Mouse (Mus musculus) heart, postnatal 0 days (tissue): ENCODE data around the gene Arpc2. TPM values are rescaled to one million over a fixed set of nuclear protein-coding genes. Genes with fewer than 3 reads are reported as not detected.

ENCODE experiments used
- ATAC-seq: fragments of 200-750 bp; cut with Nextera tagmentation; 2 replicates; pipeline ENCODE4 v1.8.0; 2017; ENCODE audit warnings: low read depth, moderate number of reproducible peaks, moderate library complexity; ENCODE audit not compliant: insufficient read depth
- DNase-seq: peaks from one replicate; pipeline ENCODE4 v3.0.0-alpha.2; 2016; ENCODE audit warnings: low spot score
- H3K27ac ChIP-seq: fragments of 300-500 bp; sonication (generic); 2 replicates; pipeline ENCODE4 v1.5.1; 2014; ENCODE audit warnings: low read depth, mild to moderate bottlenecking
- H3K27me3 ChIP-seq: fragments of 300-500 bp; sonication (generic); 2 replicates; pipeline ENCODE4 v1.6.1; 2014; ENCODE audit warnings: low read length, mixed read lengths; ENCODE audit not compliant: control insufficient read depth, insufficient read depth
- H3K36me3 ChIP-seq: fragments of 300-500 bp; sonication (generic); replicated peaks from 2 replicates; pipeline ENCODE4 v1.6.1; 2014; ENCODE audit warnings: low read length, mixed read lengths; ENCODE audit not compliant: control insufficient read depth, insufficient read depth
- H3K4me1 ChIP-seq: fragments of 300-500 bp; sonication (generic); 2 replicates; pipeline ENCODE4 v1.6.1; 2014; ENCODE audit warnings: antibody characterized with exemption; ENCODE audit not compliant: control insufficient read depth, insufficient read depth
- H3K4me2 ChIP-seq: fragments of 300-500 bp; sonication (generic); 2 replicates; pipeline ENCODE4 v1.6.1; 2014; ENCODE audit warnings: low read depth, mild to moderate bottlenecking, low read length, moderate library complexity
- H3K4me3 ChIP-seq: fragments of 300-500 bp; sonication (generic); 2 replicates; pipeline ENCODE4 v1.5.1; 2014; ENCODE audit warnings: low read depth, low read length
- H3K9ac ChIP-seq: fragments of 300-500 bp; sonication (generic); replicated peaks from 2 replicates; pipeline ENCODE4 v1.6.1; 2014; ENCODE audit warnings: low read depth, low read length, mixed read lengths
- H3K9me3 ChIP-seq: fragments of 300-500 bp; sonication (generic); replicated peaks from 2 replicates; pipeline ENCODE4 v1.6.1; 2016; ENCODE audit warnings: low read length; ENCODE audit not compliant: control insufficient read depth
- CTCF ChIP-seq: IDR thresholded peaks from 2 replicates; pipeline ENCODE4 v1.5.1; 2016; ENCODE audit warnings: antibody characterized with exemption, control low read depth, low read depth
- EP300 ChIP-seq: IDR thresholded peaks from 2 replicates; pipeline ENCODE4 v1.6.1; 2016; ENCODE audit warnings: antibody characterized with exemption, low read depth
- WGBS: fragments of 180-500 bp; shearing (Covaris S2); extraction: QIAGEN DNeasy Blood & Tissue Kit; methylation state at CpG from one replicate; pipeline ENCODE4 v1.1.7; 2014; 5-methylcytosine and 5-hydroxymethylcytosine counted together
- microRNA counts: library from miRNA; unstranded; fragments of <30 nt; microRNA quantifications from one replicate; lab custom pipeline; 2015
- microRNA-seq: library from miRNA; unstranded; fragments of <30 nt; microRNA quantifications from one replicate; pipeline ENCODE4, GENCODE M21; 2016
- polyA plus RNA-seq: library from polyadenylated mRNA; unstranded; fragments of >200 nt; fragmentation: Nextera tagmentation; extraction: Ambion mirVana; gene quantifications from 2 replicates; pipeline ENCODE4 v1.2.1, GENCODE M21; 2015
- total RNA-seq: library from RNA; depleted of rRNA; stranded (reverse); fragments of >200 nt; gene quantifications from 2 replicates; pipeline ENCODE4 v1.2.3, GENCODE M21; 2014; ENCODE audit warnings: low replicate concordance; rRNA removed

Gene Arpc2
- total and polyA plus RNA-seq, 2 experiments from 2014 or later: 149 to 374 TPM

DNA sequence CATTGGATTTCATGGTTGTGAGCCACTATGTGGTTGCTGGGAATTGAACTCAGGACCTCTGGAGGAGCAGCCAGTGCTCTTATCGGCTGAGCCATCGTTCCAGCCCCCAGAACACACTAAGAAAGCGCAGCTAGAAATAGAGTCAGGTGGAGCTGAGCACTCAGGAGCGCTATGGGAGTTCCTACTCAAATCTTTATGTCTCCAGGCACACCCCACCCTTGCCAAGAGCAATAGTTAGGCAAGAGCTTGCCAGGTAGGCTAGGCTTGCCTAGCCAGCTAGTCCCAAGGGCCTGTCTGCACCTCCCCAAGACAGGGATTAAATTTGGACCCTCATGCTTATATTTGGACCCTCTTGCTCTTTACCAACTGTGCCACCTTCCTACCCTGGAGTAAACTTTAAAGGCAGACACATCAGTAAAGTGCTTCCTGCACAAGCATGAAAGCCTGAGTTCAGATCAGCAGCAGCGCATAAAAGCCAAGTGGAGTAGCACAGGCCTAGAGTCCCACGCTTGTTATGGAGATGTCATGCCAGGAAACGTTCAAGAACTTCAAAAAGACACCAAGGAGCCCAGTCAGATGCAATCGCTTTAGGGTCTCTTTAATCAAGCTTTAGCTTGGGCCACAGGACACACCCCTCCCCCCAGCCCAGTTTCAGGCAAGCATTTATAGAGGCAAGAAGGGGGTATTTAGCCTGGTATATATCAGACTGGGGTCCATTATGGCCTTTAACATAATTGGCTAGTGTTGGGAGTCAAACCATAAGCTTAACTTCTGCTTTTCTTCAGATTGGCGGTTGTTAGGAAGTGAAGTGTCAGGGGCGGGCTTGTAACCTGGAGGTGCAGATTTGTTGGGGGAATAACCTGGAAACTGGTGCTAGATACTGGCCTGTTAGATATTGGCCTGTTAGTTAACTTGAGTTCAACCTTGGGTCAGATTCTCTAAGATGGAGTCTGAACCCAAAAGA, 72.4 kb downstream of the Arpc2 start:
- H3K36me3 ChIP-seq: no peaks in the 10 kb centered on the region
- WGBS: 68% methylated on average over 10 of the region's 10 CpGs
- H3K4me3 ChIP-seq: no peak overlapping the region
- DNase-seq (no peak), ATAC-seq (no peak)
- no peaks in the 10 kb centered on the region for H3K9me3 ChIP-seq
- no peak overlapping the region for H3K27ac ChIP-seq
- TF ChIP-seq EP300 (no peak), CTCF (no peak)
- H3K4me2 ChIP-seq: no peak overlapping the region
- no peak overlapping the region for H3K9ac ChIP-seq
- peaks cover 24% of the 10 kb centered on the region for H3K4me1 ChIP-seq
- no peaks in the 10 kb centered on the region for H3K27me3 ChIP-seq

DNA sequence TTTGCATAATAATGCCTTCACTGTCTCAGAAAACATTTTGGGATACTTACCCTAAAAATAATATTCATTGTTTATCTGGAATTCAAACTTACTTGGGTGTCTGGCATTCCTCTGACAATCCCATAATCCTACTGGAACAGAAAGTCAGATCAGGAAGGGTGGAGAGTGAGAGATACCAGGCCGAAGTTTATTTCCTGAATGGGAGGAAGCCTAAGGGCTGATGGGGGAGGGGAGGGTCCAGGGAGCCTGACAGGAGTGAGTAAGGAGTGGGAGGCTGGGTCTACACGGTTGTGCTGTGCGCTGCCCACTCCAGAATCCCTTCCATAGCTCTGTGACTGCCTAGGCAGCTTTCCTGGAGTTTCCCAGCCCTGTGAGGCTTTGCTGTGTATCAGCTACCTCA, 73.9 kb downstream of the Arpc2 start:
- WGBS: 23% methylated on average over 3 of the region's 3 CpGs
- H3K27ac ChIP-seq: peak overlapping the region; percentile 79
- no peaks in the 10 kb centered on the region for H3K27me3 ChIP-seq
- H3K36me3 ChIP-seq: no peaks in the 10 kb centered on the region
- no peak overlapping the region for H3K9ac ChIP-seq
- H3K4me1 ChIP-seq: peaks cover 24% of the 10 kb centered on the region
- no peak for DNase-seq
- H3K4me2 ChIP-seq: no peak overlapping the region
- ATAC-seq: 0 out of 2 replicates have a peak, but pooled peaks have one; percentile 31
- TF ChIP-seq EP300: no peak
- TF ChIP-seq CTCF: no peak
- no peak overlapping the region for H3K4me3 ChIP-seq
- no peaks in the 10 kb centered on the region for H3K9me3 ChIP-seq

DNA sequence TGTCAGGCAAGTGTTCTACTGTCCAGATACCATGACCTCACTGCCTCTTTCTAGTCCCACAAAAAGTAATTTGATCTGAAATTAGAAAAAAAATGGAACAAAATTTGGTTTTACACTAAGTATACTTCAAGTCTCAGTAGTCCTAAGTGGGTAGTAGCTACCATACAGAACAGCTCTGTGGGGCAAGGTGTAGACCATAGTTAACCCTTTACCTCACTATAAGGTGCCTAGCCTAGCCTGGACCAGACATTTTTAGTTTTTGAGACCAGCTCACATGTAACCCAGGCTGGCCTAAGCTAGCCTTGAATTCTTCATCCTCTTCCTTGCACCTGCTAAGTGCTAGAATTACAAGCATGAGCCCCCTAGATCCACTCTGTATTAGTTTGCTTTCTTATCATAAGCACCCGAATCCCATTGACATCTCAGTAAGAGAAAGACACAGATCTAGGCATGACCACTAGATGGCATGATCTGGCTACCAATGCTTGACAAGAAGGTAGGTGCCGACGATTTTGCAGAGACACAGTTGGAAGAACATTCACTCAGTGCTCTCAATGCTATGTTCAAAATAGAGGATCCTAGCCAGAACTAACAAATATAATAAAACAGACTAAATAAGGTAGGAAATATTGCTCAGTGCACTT, 77.3 kb downstream of the Arpc2 start:
- Histone ChIP-seq H3K4me2 (no peak overlapping the region), H3K4me3 (no peak overlapping the region), H3K4me1 (peaks cover 21% of the 10 kb centered on the region), H3K27me3 (no peaks in the 10 kb centered on the region), H3K27ac (peak overlapping the region; percentile 5; the same call in 1 of the 2 replicates), H3K9ac (no peak overlapping the region), H3K36me3 (no peaks in the 10 kb centered on the region), H3K9me3 (no peaks in the 10 kb centered on the region)
- DNase-seq (peak; percentile 90), ATAC-seq (peak; percentile 34; the same call in 1 of the 2 replicates)
- WGBS: 2% methylated on average over 3 of the region's 3 CpGs
- TF ChIP-seq EP300 (no peak), CTCF (peak; percentile 97)

DNA sequence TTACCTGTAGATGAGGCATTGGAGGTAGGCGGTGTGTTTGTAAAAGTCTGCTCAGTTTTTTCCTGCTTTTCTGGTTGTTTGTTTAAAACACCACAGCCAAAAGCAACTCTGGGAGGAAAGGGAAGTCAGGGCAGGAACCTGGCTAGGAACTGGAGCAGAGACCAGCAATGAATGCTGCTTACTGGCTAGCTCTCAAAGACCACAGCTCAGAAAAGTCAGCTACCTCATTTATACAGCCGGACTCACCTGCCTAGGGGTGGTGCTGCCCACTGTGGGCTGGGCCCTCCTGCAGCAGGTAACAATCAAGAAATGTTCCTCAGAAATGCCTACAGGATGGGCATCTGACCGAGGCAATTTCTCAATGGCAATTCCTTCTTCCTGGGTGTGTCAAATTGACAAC, 78.9 kb downstream of the Arpc2 start:
- ATAC-seq (no peak), DNase-seq (no peak)
- Histone ChIP-seq H3K9me3 (no peaks in the 10 kb centered on the region), H3K4me1 (peaks cover 14% of the 10 kb centered on the region), H3K27ac (no peak overlapping the region), H3K4me3 (no peak overlapping the region), H3K27me3 (no peaks in the 10 kb centered on the region), H3K9ac (no peak overlapping the region), H3K36me3 (no peaks in the 10 kb centered on the region), H3K4me2 (no peak overlapping the region)
- 75% methylated on average over 3 of the region's 3 CpGs for WGBS
- no peak for TF ChIP-seq EP300
- no peak for TF ChIP-seq CTCF

DNA sequence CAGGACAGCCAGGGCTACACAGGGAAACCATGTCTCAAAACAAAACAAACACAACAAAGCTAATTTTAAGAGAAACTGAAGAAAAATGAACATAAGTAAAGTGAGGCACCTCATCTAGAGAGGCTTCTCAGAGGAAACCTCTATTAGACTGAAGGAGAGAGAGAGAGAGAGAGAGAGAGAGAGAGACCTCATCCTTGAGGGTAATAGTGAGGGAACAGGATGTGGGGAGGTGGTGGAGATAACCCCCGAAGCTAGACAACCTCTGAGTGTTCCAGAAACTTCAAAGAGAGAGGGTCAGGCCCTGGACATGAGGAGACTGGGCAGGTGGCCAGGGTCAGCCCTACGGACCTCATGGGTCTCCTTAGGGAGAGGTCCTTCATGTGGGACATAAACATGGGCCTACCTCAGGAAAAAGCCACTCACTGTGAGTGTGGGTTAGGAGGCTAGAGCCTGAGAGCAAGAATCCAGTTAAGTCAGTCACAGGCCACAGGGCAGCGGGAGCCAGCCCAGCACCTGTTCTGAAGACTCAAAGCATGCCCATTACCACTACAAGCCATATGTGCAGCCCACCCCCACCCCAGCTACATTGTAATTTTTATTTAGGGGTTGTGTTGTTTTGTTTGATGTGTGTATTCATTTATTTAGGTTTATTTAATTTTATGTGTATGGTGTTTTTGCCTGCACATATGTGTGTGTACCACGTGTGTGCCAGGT, 80.4 kb downstream of the Arpc2 start:
- 57% methylated on average over 4 of the region's 4 CpGs for WGBS
- no peak overlapping the region for H3K4me3 ChIP-seq
- DNase-seq (no peak), ATAC-seq (no peak)
- no peak for TF ChIP-seq EP300
- no peaks in the 10 kb centered on the region for H3K27me3 ChIP-seq
- H3K4me1 ChIP-seq: peaks cover 13% of the 10 kb centered on the region; the same call in 1 of the 2 replicates
- H3K9me3 ChIP-seq: no peaks in the 10 kb centered on the region
- no peak overlapping the region for H3K27ac ChIP-seq
- H3K4me2 ChIP-seq: no peak overlapping the region
- H3K36me3 ChIP-seq: no peaks in the 10 kb centered on the region
- H3K9ac ChIP-seq: no peak overlapping the region

MicroRNAs encoded within 50 kb of the gene (microRNA counts, 519-probe panel; counts per million panel counts)
- microRNA mmu-miR-1928 (lab: Ali Mortazavi, UCI): not detected

Small RNA genes lying within 50 kb of the gene (microRNA-seq; reads per million reads assigned to microRNA genes)
- gene Mir1928: not detected

Other genes starting within 250 kb of the Arpc2 start
- gene Tns1, start 111.6 kb upstream of the Arpc2 start, total RNA-seq: 458 and 512 TPM in 2 replicates
- 108 and 125 TPM in 2 replicates for gene Tns1, start 111.6 kb upstream of the Arpc2 start, polyA plus RNA-seq
- gene Rufy4, start 110.5 kb upstream of the Arpc2 start, total RNA-seq: 0.58 TPM in 1 of 2 replicates, not detected in the other
- 0.37 and 0.52 TPM in 2 replicates for gene Rufy4, start 110.5 kb upstream of the Arpc2 start, polyA plus RNA-seq
- gene Cxcr2, start 82.1 kb upstream of the Arpc2 start, total RNA-seq: not detected in 2 replicates
- 0.08 and 0.15 TPM in 2 replicates for gene Cxcr2, start 82.1 kb upstream of the Arpc2 start, polyA plus RNA-seq
- gene Cxcr1, start 41.5 kb upstream of the Arpc2 start, total RNA-seq: not detected in 2 replicates
- not detected in 2 replicates for gene Cxcr1, start 41.5 kb upstream of the Arpc2 start, polyA plus RNA-seq
- 0.27 TPM in 1 of 2 replicates, not detected in the other for gene Gpbar1, start 42.5 kb downstream of the Arpc2 start, total RNA-seq
- 0.22 and 0.33 TPM in 2 replicates for gene Gpbar1, start 42.5 kb downstream of the Arpc2 start, polyA plus RNA-seq
- gene Aamp, start 48.7 kb downstream of the Arpc2 start, total RNA-seq: 125 and 146 TPM in 2 replicates
- 162 and 165 TPM in 2 replicates for gene Aamp, start 48.7 kb downstream of the Arpc2 start, polyA plus RNA-seq
- 221 and 310 TPM in 2 replicates for gene Pnkd, start 48.8 kb downstream of the Arpc2 start, total RNA-seq
- gene Pnkd, start 48.8 kb downstream of the Arpc2 start, polyA plus RNA-seq: 345 and 362 TPM in 2 replicates
- gene Tmbim1, start 69.5 kb downstream of the Arpc2 start, total RNA-seq: 55.7 and 100 TPM in 2 replicates
- 41.6 and 44.9 TPM in 2 replicates for gene Tmbim1, start 69.5 kb downstream of the Arpc2 start, polyA plus RNA-seq
- 0.12 TPM in 1 of 2 replicates, not detected in the other for gene Catip, start 126.0 kb downstream of the Arpc2 start, total RNA-seq
- 0.51 and 0.61 TPM in 2 replicates for gene Catip, start 126.0 kb downstream of the Arpc2 start, polyA plus RNA-seq
- 2.0 and 2.5 TPM in 2 replicates for gene Slc11a1, start 139.1 kb downstream of the Arpc2 start, total RNA-seq
- gene Slc11a1, start 139.1 kb downstream of the Arpc2 start, polyA plus RNA-seq: 1.6 and 1.8 TPM in 2 replicates
- gene Ctdsp1, start 155.4 kb downstream of the Arpc2 start, total RNA-seq: 82.6 and 106 TPM in 2 replicates
- 38.0 and 38.4 TPM in 2 replicates for gene Ctdsp1, start 155.4 kb downstream of the Arpc2 start, polyA plus RNA-seq
- gene Vil1, start 173.3 kb downstream of the Arpc2 start, total RNA-seq: not detected in 2 replicates
- gene Vil1, start 173.3 kb downstream of the Arpc2 start, polyA plus RNA-seq: 0.16 and 0.36 TPM in 2 replicates